Mouse (Mus musculus) liver, adult 2 months (tissue): ENCODE data around the gene Fbxo27. TPM values are rescaled to one million over a fixed set of nuclear protein-coding genes. Genes with fewer than 3 reads are reported as not detected.

Experiments used
- DNase-seq: peaks from one replicate; pipeline ENCODE4 v3.0.0-alpha.2; 2011; ENCODE audit warnings: low read depth, low spot score; ENCODE audit errors: extremely low read depth
- H3K27ac ChIP-seq: fragments of 200-500 bp; replicated peaks from 2 replicates; pipeline ENCODE4 v1.5.1; 2012; ENCODE audit warnings: low read depth, mild to moderate bottlenecking, control low read depth, inconsistent platforms, low read length; ENCODE audit not compliant: insufficient read depth
- H3K27me3 ChIP-seq: fragments of 200-500 bp; 2 replicates; pipeline ENCODE4 v1.6.1; 2012; ENCODE audit warnings: mild to moderate bottlenecking, moderate library complexity, low read length, inconsistent platforms; ENCODE audit not compliant: control insufficient read depth, insufficient read depth
- H3K36me3 ChIP-seq: fragments of 200-500 bp; 2 replicates; pipeline ENCODE4 v1.6.1; 2012; ENCODE audit warnings: low read length, inconsistent platforms; ENCODE audit not compliant: control insufficient read depth, insufficient read depth
- H3K4me1 ChIP-seq: fragments of 200-500 bp; 2 replicates; pipeline ENCODE4 v1.6.1; 2011; ENCODE audit warnings: low read length; ENCODE audit not compliant: control insufficient read depth, insufficient read depth
- H3K4me3 ChIP-seq: fragments of 200-500 bp; 2 replicates; pipeline ENCODE4 v1.5.1; 2011; ENCODE audit warnings: low read depth, mild to moderate bottlenecking, control low read depth, low read length, moderate library complexity; ENCODE audit not compliant: insufficient read depth
- H3K79me2 ChIP-seq: fragments of 200-500 bp; 2 replicates; pipeline ENCODE4 v1.6.1; 2012; ENCODE audit warnings: inconsistent platforms, mild to moderate bottlenecking, low read length, moderate library complexity; ENCODE audit not compliant: control insufficient read depth, insufficient read depth
- H3K9ac ChIP-seq: fragments of 200-500 bp; 2 replicates; pipeline ENCODE4 v1.6.1; 2012; ENCODE audit warnings: low read depth, mild to moderate bottlenecking, control low read depth, inconsistent platforms, low read length
- CTCF ChIP-seq: fragments of 200-500 bp; IDR thresholded peaks from 2 replicates; pipeline ENCODE4 v1.5.1; 2011; ENCODE audit warnings: low read depth, low read length, control low read depth
- POLR2A ChIP-seq: fragments of 200-500 bp; IDR thresholded peaks from 2 replicates; pipeline ENCODE4 v1.6.1; 2011; ENCODE audit warnings: low read length, control low read depth; ENCODE audit not compliant: insufficient read depth; ENCODE audit errors: extremely low read depth
- WGBS: fragments of 180-500 bp; shearing (Covaris S2); methylation state at CpG from one replicate; pipeline ENCODE4 v1.1.7; 2018; 5-methylcytosine and 5-hydroxymethylcytosine counted together
- polyA plus RNA-seq: library from polyadenylated mRNA; depleted of rRNA; stranded (reverse); fragments of >200 nt; gene quantifications from 2 replicates; pipeline ENCODE4 v1.2.3, GENCODE M21; 2012
- total RNA-seq: library from RNA; depleted of rRNA; stranded (reverse); fragments of >200 nt; gene quantifications from 2 replicates; pipeline ENCODE4 v1.2.3, GENCODE M21; 2014

Fbxo27 gene
- total and polyA plus RNA-seq, 2 experiments, result 0.16 TPM; not detected in 1

GRCm38 (mm10) chr7:28732341-28733142, 39.9 kb downstream of the Fbxo27 start:
- H3K4me3 ChIP-seq, result peak overlapping the region; percentile 46
- H3K79me2 ChIP-seq, result no peaks in the 10 kb centered on the region
- H3K4me1 ChIP-seq, result peaks cover 4% of the 10 kb centered on the region; the same call in 1 of the 2 replicates
- H3K27me3 ChIP-seq, result no peaks in the 10 kb centered on the region
- H3K36me3 ChIP-seq, result no peaks in the 10 kb centered on the region
- peak overlapping the region; percentile 47 for H3K9ac ChIP-seq
- WGBS, result 6% methylated on average over 58 of the region's 58 CpGs
- no peak overlapping the region for H3K27ac ChIP-seq
- DNase-seq, result peak; percentile 88
- no peak for TF ChIP-seq CTCF
- no peak for TF ChIP-seq POLR2A

DNA sequence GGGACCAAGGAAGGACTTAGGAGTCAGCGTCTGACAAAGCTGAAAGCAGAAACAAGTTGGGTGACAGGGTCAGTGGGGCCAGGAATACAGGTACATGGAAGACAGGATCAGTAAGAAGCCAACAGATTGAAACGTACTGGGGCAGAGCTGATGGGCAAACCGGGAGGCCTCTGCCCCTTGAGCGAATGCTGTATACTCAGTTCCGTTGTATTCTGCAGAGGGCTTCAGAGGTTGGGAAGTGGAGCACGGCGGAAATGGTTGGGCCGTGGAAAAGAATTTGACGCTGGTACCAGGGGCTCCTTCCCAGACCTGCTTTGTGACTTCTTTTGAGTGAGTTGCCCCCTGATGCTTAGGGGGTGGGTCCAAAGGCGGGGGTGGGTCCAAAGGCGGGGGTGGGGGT, 40.6 kb downstream of the Fbxo27 start:
- no peak overlapping the region for H3K27ac ChIP-seq
- H3K36me3 ChIP-seq, result no peaks in the 10 kb centered on the region
- WGBS, result 34% methylated on average over 11 of the region's 11 CpGs
- H3K79me2 ChIP-seq, result no peaks in the 10 kb centered on the region
- TF ChIP-seq CTCF, result no peak
- TF ChIP-seq POLR2A, result no peak
- peak overlapping the region; percentile 44 for H3K9ac ChIP-seq
- DNase-seq, result no peak
- no peak overlapping the region; the same call in 1 of the 2 replicates for H3K4me3 ChIP-seq
- H3K4me1 ChIP-seq, result peaks cover 4% of the 10 kb centered on the region; the same call in 1 of the 2 replicates
- H3K27me3 ChIP-seq, result no peaks in the 10 kb centered on the region

DNA sequence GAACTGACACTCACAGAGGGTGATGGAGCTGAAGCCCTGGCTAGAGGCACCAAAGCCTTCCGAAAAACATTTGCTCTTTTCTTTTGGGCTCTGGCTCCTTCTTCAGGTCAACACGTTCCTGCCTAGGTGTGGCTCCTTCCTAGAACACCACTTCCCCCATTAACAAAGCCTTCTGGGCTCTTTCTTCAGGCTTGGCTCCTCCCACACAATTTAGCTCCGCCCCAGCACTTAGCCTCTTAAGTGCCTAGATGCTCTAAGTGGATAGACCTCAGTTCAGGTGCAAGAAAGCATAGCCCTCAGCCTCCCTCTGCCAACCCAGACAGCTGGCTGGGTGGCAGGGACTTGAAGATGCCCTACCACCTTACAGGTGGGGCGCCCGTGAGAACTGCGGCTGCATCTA, 43.1 kb downstream of the Fbxo27 start:
- no peak for TF ChIP-seq POLR2A
- no peak for TF ChIP-seq CTCF
- no peak for DNase-seq

GRCm38 (mm10) chr7:28739829-28740228, 47.2 kb downstream of the Fbxo27 start:
- Histone ChIP-seq H3K4me3 (no peak overlapping the region), H3K27me3 (no peaks in the 10 kb centered on the region), H3K4me1 (peaks cover 4% of the 10 kb centered on the region), H3K79me2 (no peaks in the 10 kb centered on the region), H3K9ac (no peak overlapping the region), H3K27ac (no peak overlapping the region), H3K36me3 (no peaks in the 10 kb centered on the region)
- DNase-seq, result no peak
- no peak for TF ChIP-seq CTCF
- no peak for TF ChIP-seq POLR2A
- 96% methylated on average over 21 of the region's 21 CpGs for WGBS

More for the DNA sequence above, 43.1 kb downstream of the Fbxo27 start:
- no peaks in the 10 kb centered on the region for H3K36me3 ChIP-seq
- no peak overlapping the region for H3K9ac ChIP-seq
- no peak overlapping the region for H3K4me3 ChIP-seq
- WGBS, result 85% methylated on average over 6 of the region's 6 CpGs
- peaks cover 4% of the 10 kb centered on the region for H3K4me1 ChIP-seq
- H3K27ac ChIP-seq, result no peak overlapping the region
- H3K27me3 ChIP-seq, result no peaks in the 10 kb centered on the region
- H3K79me2 ChIP-seq, result no peaks in the 10 kb centered on the region

DNA sequence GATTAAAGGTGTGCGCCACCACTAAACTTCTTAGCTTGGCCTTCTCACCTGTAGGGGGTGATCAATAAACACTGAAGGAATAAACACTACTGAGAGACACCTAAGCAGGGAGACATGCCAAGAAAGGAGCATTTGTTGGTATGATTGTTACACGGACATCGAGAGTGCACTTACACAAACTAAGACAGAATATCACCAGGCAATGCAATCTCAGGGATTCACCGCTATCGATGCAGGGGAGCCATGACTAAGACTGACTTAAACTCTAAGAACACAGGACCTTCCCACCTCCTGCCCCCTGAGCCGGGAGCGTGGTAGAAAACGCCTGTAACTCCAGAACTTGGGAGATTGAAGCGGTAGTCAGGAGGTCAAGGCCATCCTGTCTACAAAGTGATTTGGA, 48.3 kb downstream of the Fbxo27 start:
- TF ChIP-seq CTCF, result no peak
- no peak for TF ChIP-seq POLR2A
- H3K79me2 ChIP-seq, result no peaks in the 10 kb centered on the region
- H3K36me3 ChIP-seq, result no peaks in the 10 kb centered on the region
- 15% methylated on average over 9 of the region's 9 CpGs for WGBS
- no peaks in the 10 kb centered on the region for H3K27me3 ChIP-seq
- H3K9ac ChIP-seq, result peak overlapping the region; percentile 85
- peak overlapping the region; percentile 82 for H3K4me3 ChIP-seq
- H3K27ac ChIP-seq, result peak overlapping the region; percentile 67
- H3K4me1 ChIP-seq, result peaks cover 4% of the 10 kb centered on the region
- peak; percentile 40 for DNase-seq

- Histone ChIP-seq H3K27me3 (no peaks in the 10 kb centered on the region), H3K4me3 (peak overlapping the region; percentile 82), H3K4me1 (peaks cover 4% of the 10 kb centered on the region), H3K9ac (peak overlapping the region; percentile 85), H3K27ac (peak overlapping the region; percentile 67), H3K79me2 (no peaks in the 10 kb centered on the region), H3K36me3 (no peaks in the 10 kb centered on the region)
- WGBS, result under 1% methylated on average over 13 of the region's 13 CpGs
- TF ChIP-seq CTCF (no peak), POLR2A (no peak)
- DNase-seq, result no peak
Observed at GRCm38 (mm10) chr7:28741368-28741708, 48.7 kb downstream of the Fbxo27 start.
